Mouse (Mus musculus) spleen, adult 2 months (tissue): Measurements from ENCODE around the gene Pigf.

Experiments
- CTCF ChIP-seq: fragments of 200-500 bp; IDR thresholded peaks from 2 replicates; pipeline ENCODE4 v1.5.1; 2011; ENCODE audit warnings: mild to moderate bottlenecking, inconsistent platforms; ENCODE audit not compliant: insufficient read depth, insufficient read length, insufficient replicate concordance; ENCODE audit errors: extremely low read depth
- POLR2A ChIP-seq: fragments of 200-500 bp; IDR thresholded peaks from 2 replicates; pipeline ENCODE4 v1.6.1; 2011; ENCODE audit warnings: low read depth, low read length, inconsistent platforms

DNA sequence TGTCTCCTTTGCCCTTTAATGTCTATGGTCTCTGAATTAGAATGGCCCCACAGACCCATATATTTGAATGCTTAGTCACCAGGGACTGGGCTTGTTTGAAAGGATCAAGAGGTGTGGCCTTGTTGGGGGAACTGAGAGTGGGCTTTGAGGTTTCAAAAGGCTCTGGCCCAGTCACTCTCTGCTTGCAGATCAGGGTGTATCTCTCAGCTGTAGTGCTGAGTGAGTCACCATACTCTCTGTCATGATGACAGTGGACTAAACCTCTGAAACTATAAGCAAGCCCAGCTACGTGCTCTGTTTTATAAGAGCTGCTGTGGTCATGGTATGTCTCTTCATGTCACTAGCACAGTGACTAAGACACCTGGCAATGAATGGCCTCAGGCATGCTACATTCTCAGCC, 27.2 kb upstream of the Pigf start:
- TF ChIP-seq POLR2A (no peak), CTCF (no peak)
